Mouse (Mus musculus): ENCODE results near the gene Nfkbie. TPM values are rescaled to one million over a fixed set of nuclear protein-coding genes. Genes with fewer than 3 reads are reported as not detected.
A peak's percentile ranks its signal among the peaks of the same experiment; 100 is the strongest.

Nfkbie gene
- total RNA-seq, 2 experiments from 2014 or later = 1.8 to 2.8 TPM

GRCm38 (mm10) chr17:45578843-45579242 is 23.3 kb downstream of the Nfkbie start:
- DNase-seq (ENCODE audit: low spot score in 2 of 2) = no peak

- no peak for DNase-seq (ENCODE audit: low spot score in 2 of 2)
Observed at GRCm38 (mm10) chr17:45579554-45579953, 24.1 kb downstream of the Nfkbie start.

DNA sequence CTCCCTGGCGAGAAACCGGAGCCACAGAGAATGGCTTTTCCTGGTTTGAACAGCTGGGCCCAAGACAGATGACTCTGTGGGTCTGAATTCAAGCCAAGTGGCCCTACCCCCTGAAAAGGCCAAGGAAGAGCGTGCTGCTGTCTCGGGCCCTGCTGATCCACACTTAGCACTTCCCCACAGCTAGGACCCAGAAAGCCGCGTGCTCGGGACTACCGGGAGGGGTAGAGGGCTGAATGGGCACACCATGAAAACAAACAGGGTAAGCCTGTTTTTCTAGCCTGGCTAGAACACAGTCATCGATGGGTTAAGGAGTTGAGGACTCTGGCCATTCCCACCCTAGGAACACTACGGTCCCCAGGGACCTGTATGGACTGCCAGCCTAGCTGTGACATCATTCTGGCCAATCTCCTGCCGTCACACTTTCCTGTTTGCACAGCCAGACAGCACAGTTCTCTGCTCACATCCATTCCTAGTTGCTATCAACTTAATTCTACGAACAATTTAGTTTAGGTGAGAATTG is 25.5 kb downstream of the Nfkbie start:
- DNase-seq (ENCODE audit: low spot score in 2 of 2) = no peak

DNA sequence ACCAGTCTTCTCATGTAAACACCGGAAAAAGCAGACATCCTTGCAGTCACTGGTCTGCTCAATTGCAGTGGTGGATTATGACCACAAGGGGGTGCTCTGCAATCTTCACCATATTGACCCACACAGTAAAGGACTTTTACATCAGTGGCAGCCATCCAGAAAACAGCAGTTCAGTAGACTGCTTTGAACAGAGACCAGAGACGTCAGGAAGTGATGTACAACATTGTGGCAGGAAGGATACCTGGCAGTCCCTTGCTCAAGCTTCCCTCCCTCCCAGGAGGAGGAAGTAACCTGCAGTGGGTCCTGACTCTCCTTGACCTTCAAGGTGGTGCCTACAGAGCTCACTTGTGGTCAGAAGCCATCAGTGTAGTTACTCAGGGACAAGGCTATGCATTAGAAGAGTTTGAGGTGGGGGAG is 26.1 kb downstream of the Nfkbie start:
- peak; percentile 60 to 64 for DNase-seq (ENCODE audit: low spot score in 2 of 2)

GRCm38 (mm10) chr17:45582188-45582587 is 26.7 kb downstream of the Nfkbie start:
- DNase-seq (ENCODE audit: low spot score in 2 of 2) = no peak

- no peak for DNase-seq (ENCODE audit: low spot score in 2 of 2)
Observed at GRCm38 (mm10) chr17:45582715-45583355, 27.3 kb downstream of the Nfkbie start.

GRCm38 (mm10) chr17:45584096-45584896 is 28.8 kb downstream of the Nfkbie start:
- peak; percentile 46 to 61 for DNase-seq (ENCODE audit: low spot score in 2 of 2)

- peak; percentile 66 to 73 for DNase-seq (ENCODE audit: low spot score in 2 of 2)
Observed at GRCm38 (mm10) chr17:45584939-45585678, 29.6 kb downstream of the Nfkbie start.

- DNase-seq (ENCODE audit: low spot score in 2 of 2) = no peak
Observed at GRCm38 (mm10) chr17:45585725-45586448, 30.4 kb downstream of the Nfkbie start.

DNA sequence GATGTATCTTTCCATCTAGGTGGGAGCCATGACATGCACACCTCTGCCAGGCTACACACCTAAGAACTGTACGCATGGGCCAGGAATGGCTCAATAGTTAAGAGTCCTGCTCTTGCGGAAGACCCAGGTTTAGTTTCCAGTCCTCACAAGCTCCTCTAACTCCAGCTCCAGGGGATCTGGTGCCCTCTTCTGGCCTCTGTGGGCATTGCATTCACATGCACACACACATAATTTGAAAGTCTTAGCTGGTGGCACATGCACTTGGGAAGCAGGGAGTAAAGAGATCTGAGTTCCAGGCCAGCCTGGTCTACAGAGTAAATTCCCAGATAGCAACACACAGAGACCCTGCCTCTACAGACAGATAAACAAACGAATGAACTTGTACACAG is 30.9 kb downstream of the Nfkbie start:
- no peak for DNase-seq (ENCODE audit: low spot score in 2 of 2)

DNA sequence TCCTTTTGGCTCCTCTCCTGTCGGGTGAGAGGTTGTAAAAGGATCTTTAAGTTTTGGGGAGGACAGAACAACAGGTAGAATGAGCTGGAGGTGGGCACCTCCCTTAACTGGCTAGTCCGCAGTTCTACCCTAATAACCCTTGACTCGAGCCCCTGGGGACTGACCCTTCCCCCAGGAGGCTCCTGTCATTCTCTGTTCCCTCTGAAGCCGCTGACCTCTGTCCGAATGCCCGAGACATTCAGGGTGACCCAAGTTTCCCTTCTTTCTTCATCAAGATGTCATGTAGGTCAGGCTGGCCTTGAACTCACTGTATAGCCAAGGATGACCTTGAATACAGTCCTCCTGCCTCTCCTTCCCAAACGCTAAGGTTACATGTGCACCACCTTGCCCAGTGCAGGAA is 32.9 kb downstream of the Nfkbie start:
- no peak for DNase-seq (ENCODE audit: low spot score in 2 of 2)

GRCm38 (mm10) chr17:45589236-45589635 is 33.7 kb downstream of the Nfkbie start:
- DNase-seq (ENCODE audit: low spot score in 2 of 2) = no peak

GRCm38 (mm10) chr17:45589844-45590243 is 34.3 kb downstream of the Nfkbie start:
- no peak for DNase-seq (ENCODE audit: low spot score in 2 of 2)

DNA sequence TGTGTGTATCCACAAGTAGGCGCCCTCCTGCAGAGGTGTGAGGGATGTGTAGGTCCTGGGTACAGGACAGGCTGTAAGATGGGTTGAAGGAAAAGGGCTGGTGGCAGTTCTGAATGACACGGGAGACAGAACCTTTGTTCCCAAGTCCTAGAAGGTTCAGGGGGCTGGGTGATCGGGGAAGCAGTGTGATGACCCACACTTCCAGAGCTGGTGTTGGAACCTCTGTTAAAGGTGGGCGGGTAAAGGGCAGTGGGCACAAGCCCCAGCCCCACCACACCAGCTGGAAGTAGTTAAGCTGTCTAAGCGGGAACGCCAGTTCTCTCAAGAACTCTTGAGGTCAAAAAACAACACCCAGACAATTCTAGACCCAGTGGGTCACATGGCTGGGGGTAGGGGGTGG is 34.9 kb downstream of the Nfkbie start:
- no peak for DNase-seq (ENCODE audit: low spot score in 2 of 2)

GRCm38 (mm10) chr17:45591701-45592605 is 36.5 kb downstream of the Nfkbie start:
- no peak for DNase-seq (ENCODE audit: low spot score in 2 of 2)

DNA sequence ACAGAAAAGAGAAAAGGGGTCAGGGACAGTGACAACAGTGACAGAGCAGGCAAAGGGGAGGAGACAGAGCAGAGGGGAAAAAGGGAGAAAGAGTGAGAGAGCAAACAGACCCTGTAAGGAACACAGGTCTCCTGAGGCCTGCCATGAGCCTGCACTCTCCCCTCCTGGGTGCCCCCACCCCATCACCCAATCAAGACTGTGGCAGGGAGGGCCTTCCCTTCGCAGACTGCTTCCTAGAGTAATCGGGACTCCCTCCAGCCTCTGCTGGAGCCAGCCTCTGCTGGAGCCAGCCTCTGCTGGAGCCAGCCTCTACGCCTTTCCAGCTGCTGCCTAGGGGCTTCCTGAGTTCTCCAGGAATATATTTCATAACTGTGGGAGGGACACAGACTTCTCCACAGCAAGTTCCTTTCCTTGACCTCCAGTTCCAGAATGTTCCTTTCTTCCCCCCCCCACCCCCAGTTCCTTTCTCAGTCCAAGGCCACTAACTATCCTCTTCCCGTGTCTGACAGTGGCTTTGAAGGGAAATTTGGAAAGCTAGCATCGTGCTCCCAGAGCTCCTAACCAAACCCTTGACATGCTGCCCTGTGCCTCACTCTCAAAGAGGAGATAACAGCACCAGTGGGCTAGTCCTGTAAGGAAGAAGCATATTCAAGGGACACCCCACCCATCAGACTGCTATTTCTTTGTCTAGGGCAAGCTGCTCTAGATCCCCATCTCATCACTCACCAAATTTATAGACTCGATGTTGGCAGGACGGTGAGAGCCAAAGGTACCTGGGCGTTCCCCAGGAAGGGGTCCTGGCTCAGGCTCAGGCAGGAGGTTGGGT is 37.3 kb downstream of the Nfkbie start:
- DNase-seq (ENCODE audit: low spot score in 2 of 2) = no peak

- DNase-seq (ENCODE audit: low spot score in 2 of 2) = no peak
Observed at GRCm38 (mm10) chr17:45593479-45593878, 38.0 kb downstream of the Nfkbie start.

DNA sequence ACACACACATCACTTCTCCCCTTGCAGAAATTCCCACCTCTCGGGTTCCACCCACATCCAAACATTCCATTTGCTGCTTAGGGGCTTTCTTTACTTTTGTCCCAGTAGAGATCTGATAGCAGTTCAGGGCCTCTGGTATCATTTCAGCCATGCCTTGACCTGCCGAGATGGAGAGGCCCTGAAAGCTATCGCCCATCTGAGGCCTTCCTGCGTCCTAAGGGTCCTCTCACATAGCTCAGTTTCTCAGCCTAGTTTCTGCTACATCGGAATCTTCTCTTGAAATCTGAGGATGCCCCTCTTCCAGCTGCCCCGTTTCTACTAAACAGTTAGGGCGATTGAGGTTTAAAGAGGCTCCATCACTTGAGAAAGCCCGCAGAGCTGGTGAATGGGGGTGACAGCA is 38.7 kb downstream of the Nfkbie start:
- DNase-seq (ENCODE audit: low spot score in 2 of 2) = no peak
